Mouse (Mus musculus): ENCODE data around the gene Prtn3.

Prtn3 gene

GRCm38 (mm10) chr10:79874290-79874862 lies at the start of gene Prtn3, which contains the start of gene Plppr3:
Gene Prtn3 (plus strand): TSS chr10:79874476.
Gene Plppr3 (minus strand): TSS chr10:79874634.
- DNase-seq (ENCODE audit: low spot score in 2 of 2): no peak

- DNase-seq (ENCODE audit: low spot score in 2 of 2): no peak
These were observed 42.7 kb upstream of the Prtn3 start for GRCm38 (mm10) chr10:79831583-79831982.

- no peak for DNase-seq (ENCODE audit: low spot score in 2 of 2)
These were observed 42.1 kb upstream of the Prtn3 start for GRCm38 (mm10) chr10:79832026-79832785.

GRCm38 (mm10) chr10:79832786-79833181 lies 41.5 kb upstream of the Prtn3 start:
- no peak for DNase-seq (ENCODE audit: low spot score in 2 of 2)

- DNase-seq (ENCODE audit: low spot score in 2 of 2): no peak
These were observed 39.4 kb upstream of the Prtn3 start for GRCm38 (mm10) chr10:79834769-79835398.

GRCm38 (mm10) chr10:79836918-79837317 lies 37.4 kb upstream of the Prtn3 start:
- no peak for DNase-seq (ENCODE audit: low spot score in 2 of 2)

GRCm38 (mm10) chr10:79838151-79838550 lies 36.1 kb upstream of the Prtn3 start:
- DNase-seq (ENCODE audit: low spot score in 2 of 2): no peak

- DNase-seq (ENCODE audit: low spot score in 2 of 2): no peak
These were observed 34.2 kb upstream of the Prtn3 start for GRCm38 (mm10) chr10:79840091-79840490.

GRCm38 (mm10) chr10:79840644-79841551 lies 33.4 kb upstream of the Prtn3 start:
- DNase-seq (ENCODE audit: low spot score in 2 of 2): peak; percentile 72 to 80

- no peak for DNase-seq (ENCODE audit: low spot score in 2 of 2)
These were observed 32.0 kb upstream of the Prtn3 start for GRCm38 (mm10) chr10:79842322-79842721.

GRCm38 (mm10) chr10:79843476-79843875 lies 30.8 kb upstream of the Prtn3 start:
- no peak for DNase-seq (ENCODE audit: low spot score in 2 of 2)

GRCm38 (mm10) chr10:79846553-79846952 lies 27.7 kb upstream of the Prtn3 start:
- DNase-seq (ENCODE audit: low spot score in 2 of 2): no peak

- DNase-seq (ENCODE audit: low spot score in 2 of 2): no peak
These were observed 24.2 kb upstream of the Prtn3 start for GRCm38 (mm10) chr10:79849941-79850628.

GRCm38 (mm10) chr10:79851653-79852052 lies 22.6 kb upstream of the Prtn3 start:
- no peak for DNase-seq (ENCODE audit: low spot score in 2 of 2)

- DNase-seq (ENCODE audit: low spot score in 2 of 2): no peak
These were observed 22.0 kb upstream of the Prtn3 start for GRCm38 (mm10) chr10:79852107-79852789.

GRCm38 (mm10) chr10:79852827-79853226 lies 21.4 kb upstream of the Prtn3 start:
- DNase-seq (ENCODE audit: low spot score in 2 of 2): no peak

GRCm38 (mm10) chr10:79853392-79853791 lies 20.9 kb upstream of the Prtn3 start:
- peak; percentile 67 to 72 for DNase-seq (ENCODE audit: low spot score in 2 of 2)

GRCm38 (mm10) chr10:79853860-79854795 lies 20.1 kb upstream of the Prtn3 start, which contains the start of gene Ptbp1:
Gene Ptbp1 (plus strand): TSS chr10:79854427.
- peak; percentile 100 for DNase-seq (ENCODE audit: low spot score in 2 of 2)

- DNase-seq (ENCODE audit: low spot score in 2 of 2): no peak
These were observed 19.3 kb upstream of the Prtn3 start for GRCm38 (mm10) chr10:79854801-79855541.
